Mouse (Mus musculus): ENCODE measurements around the gene Dgkg.

DNA sequence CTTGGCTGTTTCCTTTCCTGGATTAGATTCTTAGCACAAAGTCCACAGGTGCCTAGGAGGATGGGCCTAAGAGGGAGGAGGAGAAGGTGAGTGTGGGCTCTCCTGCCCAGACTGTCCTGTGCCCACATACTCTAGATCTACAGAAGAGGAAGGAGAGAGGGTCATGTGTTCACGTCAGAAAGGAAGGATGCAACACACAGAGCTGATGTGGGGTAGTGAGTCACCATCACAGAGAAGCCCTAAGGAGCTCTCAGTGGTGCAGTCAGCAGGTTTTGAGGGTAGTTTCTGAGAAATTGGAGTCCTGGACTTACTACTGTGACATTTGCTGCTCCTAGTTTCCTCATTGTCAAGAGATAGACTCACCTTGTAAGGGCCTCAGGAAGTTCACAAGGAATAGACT, 196.1 kb downstream of the Dgkg start:
- TF ChIP-seq CTCF (IDR thresholded peaks at IDR 0.05; ENCODE audit: low read depth): no peak
- no peak for TF ChIP-seq EP300 (IDR thresholded peaks at IDR 0.05; ENCODE audit: low read depth)
